ENCODE assay signal across 13 mouse cellular contexts in genomic region chr1:74015513-74016234, GRCm38 (mm10).
DNase-seq lines count a peak whose midpoint lies in the region; ATAC-seq and TF ChIP-seq lines count a peak whose summit lies in the region.
"Had no signal": no experiment of that assay in that cellular context is flagged by ENCODE, and none has a peak within 500 bp of the region (broad histone marks: within the 10 kb centered on the region; RNA-seq: fewer than 3 reads in every experiment).

No protein-coding gene starts in this region.

- H3K4me2 ChIP-seq in forebrain, postnatal 0 days (ENCODE audit: low read depth) = no peak overlapping the region
- H3K4me2 ChIP-seq: neural tube, embryonic 12.5 days had no signal

- H3K9ac ChIP-seq in forebrain, postnatal 0 days = no peak overlapping the region
- H3K9ac ChIP-seq: neural tube, embryonic 12.5 days had no signal

- no peak for TF ChIP-seq POLR2A in embryonic fibroblast, embryonic 13.5 days (IDR thresholded peaks at IDR 0.05; ENCODE audit: low read depth, low read length)

- H3K27me3 ChIP-seq in forebrain, embryonic 10.5 days (ENCODE audit: poor library complexity, severe bottlenecking) = no peaks in the 10 kb centered on the region
- H3K27me3 ChIP-seq in forebrain, postnatal 0 days (ENCODE audit: insufficient read depth, low read length) = no peaks in the 10 kb centered on the region
- H3K27me3 ChIP-seq: neural tube, embryonic 12.5 days had no signal

- DNase-seq in forebrain, embryonic 10.5 days (ENCODE audit: extremely low spot score, low spot score) = no peak
- DNase-seq in forebrain, postnatal 0 days = no peak
- DNase-seq in kidney, adult 9 months = peak; percentile 72
- DNase-seq in lung, postnatal 14 days = peak; percentile 65
- no peak for DNase-seq in left cerebral cortex, adult 9 months (ENCODE audit: low spot score in 2 of 2)
- DNase-seq in MN1 (ENCODE audit: low spot score) = no peak
- DNase-seq: cerebellum, postnatal 36 days; left cerebral cortex, postnatal 4 days; thymus, postnatal 25 days had no signal

- peaks cover under 1% of the 10 kb centered on the region; the same call in 1 of the 2 replicates for H3K36me3 ChIP-seq in forebrain, embryonic 10.5 days (replicated peaks)
- no peaks in the 10 kb centered on the region for H3K36me3 ChIP-seq in forebrain, postnatal 0 days (ENCODE audit: insufficient read depth)
- H3K36me3 ChIP-seq: neural tube, embryonic 12.5 days had no signal

- WGBS in forebrain, embryonic 10.5 days = 89% methylated on average over 8 of the region's 8 CpGs
- 82% methylated on average over 8 of the region's 8 CpGs for WGBS in forebrain, postnatal 0 days

- no peak for TF ChIP-seq CTCF in forebrain, postnatal 0 days (IDR thresholded peaks at IDR 0.05; ENCODE audit: low read depth)
- no peak for TF ChIP-seq CTCF in embryonic fibroblast, embryonic 13.5 days (IDR thresholded peaks at IDR 0.05; ENCODE audit: borderline replicate concordance, insufficient read depth, low read length)

- H3K4me1 ChIP-seq in forebrain, embryonic 10.5 days = peaks cover 6% of the 10 kb centered on the region; the same call in 1 of the 2 replicates
- no peaks in the 10 kb centered on the region for H3K4me1 ChIP-seq in forebrain, postnatal 0 days (ENCODE audit: insufficient read depth)
- H3K4me1 ChIP-seq in embryonic fibroblast, embryonic 13.5 days (ENCODE audit: control insufficient read depth, insufficient read depth, low read length) = peaks cover 30% of the 10 kb centered on the region
- H3K4me1 ChIP-seq: neural tube, embryonic 12.5 days had no signal

- 0 out of 2 replicates have a peak overlapping the region, but pooled peaks have one; percentile 4 for H3K27ac ChIP-seq in forebrain, embryonic 10.5 days
- H3K27ac ChIP-seq in forebrain, postnatal 0 days (ENCODE audit: low read depth, low read length) = no peak overlapping the region
- peak overlapping the region; percentile 89 for H3K27ac ChIP-seq in embryonic fibroblast, embryonic 13.5 days (ENCODE audit: insufficient read depth, low read length)
- H3K27ac ChIP-seq: neural tube, embryonic 12.5 days had no signal

- H3K9me3 ChIP-seq in forebrain, embryonic 10.5 days = peaks cover 5% of the 10 kb centered on the region; the same call in 1 of the 2 replicates
- H3K9me3 ChIP-seq in forebrain, postnatal 0 days (ENCODE audit: low read length) = no peaks in the 10 kb centered on the region

- ATAC-seq in forebrain, postnatal 0 days = no peak
- no peak for ATAC-seq in erythroid progenitor cell, adult 5-6 weeks (replicated peaks; ENCODE audit: low FRiP score, poor library complexity, severe bottlenecking)
- ATAC-seq: activated CD4-positive, CD25-positive, alpha-beta regulatory T cell, adult 4 months had no signal

- no peak overlapping the region for H3K4me3 ChIP-seq in forebrain, embryonic 10.5 days
- no peak overlapping the region for H3K4me3 ChIP-seq in forebrain, postnatal 0 days (ENCODE audit: low read depth, low read length)
- H3K4me3 ChIP-seq in embryonic fibroblast, embryonic 13.5 days (ENCODE audit: insufficient read depth, low read length) = no peak overlapping the region
- H3K4me3 ChIP-seq: neural tube, embryonic 12.5 days had no signal

Comparison
In these comparisons a context has a peak if more than half of its experiments do, and no peak if none do; other contexts are left out.
1. DNase-seq: peak in kidney, adult 9 months (single experiment) and lung, postnatal 14 days (single experiment); none in forebrain, embryonic 10.5 days (single experiment), forebrain, postnatal 0 days (single experiment), left cerebral cortex, adult 9 months (0 of 2) and MN1 (single experiment).